Mouse (Mus musculus) lung, postnatal 0 days (tissue): ENCODE data around the gene Dbf4. TPM values are rescaled to one million over a fixed set of nuclear protein-coding genes. Genes with fewer than 3 reads are reported as not detected.

Experiments
- ATAC-seq: fragments of 200-750 bp; cut with Nextera tagmentation; 2 replicates; pipeline ENCODE4 v1.8.0; 2017; ENCODE audit warnings: moderate library complexity
- DNase-seq: peaks from one replicate; pipeline ENCODE4 v3.0.0-alpha.2; 2016; ENCODE audit warnings: low spot score
- H3K27ac ChIP-seq: fragments of 300-500 bp; sonication (generic); 2 replicates; pipeline ENCODE4 v1.5.1; 2014; ENCODE audit warnings: antibody characterized with exemption, mild to moderate bottlenecking, low read length, mixed read lengths
- H3K27me3 ChIP-seq: fragments of 300-500 bp; sonication (generic); replicated peaks from 2 replicates; pipeline ENCODE4 v1.6.1; 2014; ENCODE audit warnings: low read length, mixed read lengths; ENCODE audit not compliant: insufficient read depth
- H3K36me3 ChIP-seq: fragments of 300-500 bp; sonication (generic); 2 replicates; pipeline ENCODE4 v1.6.1; 2014; ENCODE audit warnings: low read length, mixed read lengths; ENCODE audit not compliant: insufficient read depth
- H3K4me1 ChIP-seq: fragments of 300-500 bp; sonication (generic); 2 replicates; pipeline ENCODE4 v1.6.1; 2014; ENCODE audit warnings: antibody characterized with exemption, low read depth, low read length, mixed read lengths; ENCODE audit not compliant: insufficient read depth
- H3K4me2 ChIP-seq: fragments of 300-500 bp; sonication (generic); replicated peaks from 2 replicates; pipeline ENCODE4 v1.6.1; 2014; ENCODE audit warnings: low read depth, mild to moderate bottlenecking, low read length, moderate library complexity, mixed read lengths
- H3K4me3 ChIP-seq: fragments of 300-500 bp; sonication (generic); 2 replicates; pipeline ENCODE4 v1.5.1; 2014; ENCODE audit warnings: low read depth, low read length
- H3K9ac ChIP-seq: fragments of 300-500 bp; sonication (generic); replicated peaks from 2 replicates; pipeline ENCODE4 v1.6.1; 2014; ENCODE audit warnings: low read depth, mild to moderate bottlenecking
- H3K9me3 ChIP-seq: fragments of 300-500 bp; sonication (generic); 2 replicates; pipeline ENCODE4 v1.6.1; 2016; ENCODE audit warnings: low read length, mixed read lengths
- CTCF ChIP-seq: IDR thresholded peaks from 2 replicates; pipeline ENCODE4 v1.5.1; 2016; ENCODE audit warnings: antibody characterized with exemption, mild to moderate bottlenecking
- EP300 ChIP-seq: IDR thresholded peaks from 2 replicates; pipeline ENCODE4 v1.6.1; 2016; ENCODE audit warnings: antibody characterized with exemption, mild to moderate bottlenecking, control low read depth
- WGBS: fragments of 180-500 bp; shearing (Covaris S2); extraction: QIAGEN DNeasy Blood & Tissue Kit; methylation state at CpG from one replicate; pipeline ENCODE4 v1.1.7; 2014; 5-methylcytosine and 5-hydroxymethylcytosine counted together
- polyA plus RNA-seq: library from polyadenylated mRNA; unstranded; fragments of >200 nt; fragmentation: Nextera tagmentation; extraction: Ambion mirVana; gene quantifications from 2 replicates; pipeline ENCODE4 v1.2.1, GENCODE M21; 2015

The Dbf4 gene
- polyA plus RNA-seq, 1 experiment from 2014 or later, result 10.8 TPM

DNA sequence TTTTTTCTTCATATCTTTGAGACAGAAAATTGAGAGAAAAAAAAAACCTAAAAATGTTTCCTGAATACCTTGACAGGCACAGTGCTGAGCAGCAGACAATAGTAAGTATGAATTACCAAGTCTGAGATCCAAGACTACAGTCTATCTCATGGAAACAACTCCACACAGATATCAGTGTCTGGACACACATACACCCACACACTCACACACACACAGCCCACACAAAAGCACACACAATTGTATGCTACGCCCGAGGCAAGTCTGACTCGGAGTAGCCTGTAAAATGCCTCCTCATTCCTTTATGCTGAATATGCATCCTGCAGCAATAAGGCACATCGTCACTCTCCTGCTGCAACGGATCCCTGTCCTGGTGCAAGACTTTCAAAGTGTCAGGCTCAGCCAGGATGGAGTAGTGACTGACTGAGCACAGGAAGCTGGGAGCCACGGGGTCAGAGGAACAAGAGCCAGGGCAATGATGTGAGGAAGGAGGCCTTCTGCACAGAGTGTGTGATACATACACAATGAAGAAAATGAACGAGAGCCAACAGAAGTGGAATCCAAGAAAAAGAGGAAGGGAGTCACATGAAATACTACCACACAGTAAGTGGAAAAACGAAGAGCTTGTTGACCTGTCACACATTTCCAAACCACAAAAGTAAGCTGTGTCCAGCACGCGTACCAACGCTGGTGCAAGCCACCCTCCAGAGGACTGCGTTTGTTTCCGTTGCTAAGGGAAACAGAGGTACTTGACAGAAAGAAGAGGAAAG, 65.4 kb downstream of the Dbf4 start:
- H3K36me3 ChIP-seq, result no peaks in the 10 kb centered on the region
- H3K4me3 ChIP-seq, result no peak overlapping the region
- no peak overlapping the region for H3K9ac ChIP-seq
- H3K4me2 ChIP-seq, result 0 out of 2 replicates have a peak overlapping the region, but pooled peaks have one; percentile 17
- peak; percentile 97 for ATAC-seq
- no peaks in the 10 kb centered on the region for H3K4me1 ChIP-seq
- 21% methylated on average over 13 of the region's 13 CpGs for WGBS
- no peaks in the 10 kb centered on the region for H3K9me3 ChIP-seq
- DNase-seq, result peak; percentile 91
- H3K27ac ChIP-seq, result peak overlapping the region; percentile 47
- TF ChIP-seq CTCF (no peak), EP300 (peak; percentile 56; the same call in 1 of the 2 replicates)
- H3K27me3 ChIP-seq, result no peaks in the 10 kb centered on the region

DNA sequence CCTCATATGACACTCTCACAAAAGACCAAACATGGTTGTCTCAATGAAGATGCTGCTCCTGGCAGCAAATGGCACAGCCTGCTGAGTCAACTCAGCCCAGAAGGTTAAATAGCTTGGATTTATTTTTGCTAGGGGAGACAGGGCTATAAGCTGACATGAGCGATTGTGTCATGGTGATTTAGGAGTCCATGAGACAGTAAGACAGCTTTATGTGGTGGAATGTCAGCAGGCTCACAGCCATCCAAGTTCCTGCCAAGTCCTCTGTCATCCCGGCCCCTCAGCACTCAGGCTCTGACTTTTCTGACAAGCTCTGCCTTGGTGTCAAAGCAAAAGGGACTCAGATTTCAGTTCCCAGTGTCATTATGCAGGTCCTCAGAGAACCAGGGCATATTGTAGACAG, 66.2 kb downstream of the Dbf4 start:
- Histone ChIP-seq H3K36me3 (no peaks in the 10 kb centered on the region), H3K9ac (no peak overlapping the region), H3K27ac (no peak overlapping the region), H3K27me3 (no peaks in the 10 kb centered on the region), H3K4me3 (no peak overlapping the region), H3K4me2 (no peak overlapping the region), H3K4me1 (no peaks in the 10 kb centered on the region), H3K9me3 (no peaks in the 10 kb centered on the region)
- no peak for DNase-seq
- no peak for ATAC-seq
- TF ChIP-seq CTCF (no peak), EP300 (no peak)
- 37% methylated on average over 2 of the region's 2 CpGs for WGBS

DNA sequence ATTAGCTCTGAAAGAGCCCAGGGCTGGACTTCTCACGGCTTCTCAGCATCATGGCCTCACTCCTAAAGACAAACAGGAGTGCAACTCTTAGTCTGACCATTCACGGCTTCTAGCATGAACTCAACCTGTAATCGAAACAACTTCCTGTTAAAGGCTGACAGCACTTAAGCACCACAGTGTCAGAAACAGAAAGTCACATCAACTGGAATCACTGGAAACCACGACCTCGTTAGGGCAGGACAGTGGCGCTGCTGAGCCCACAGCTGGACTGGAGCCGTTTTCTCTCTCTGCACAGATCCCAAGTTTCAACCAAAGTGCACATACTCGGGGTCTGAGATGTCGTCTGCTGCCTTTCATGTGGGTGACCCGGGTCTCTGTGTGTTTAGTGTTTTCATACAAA, 73.0 kb downstream of the Dbf4 start:
- H3K4me3 ChIP-seq, result no peak overlapping the region
- H3K27ac ChIP-seq, result no peak overlapping the region
- no peaks in the 10 kb centered on the region for H3K27me3 ChIP-seq
- 56% methylated on average over 10 of the region's 10 CpGs for WGBS
- DNase-seq, result peak; percentile 14
- H3K4me2 ChIP-seq, result no peak overlapping the region
- H3K9ac ChIP-seq, result no peak overlapping the region
- no peak for ATAC-seq
- no peaks in the 10 kb centered on the region for H3K9me3 ChIP-seq
- H3K36me3 ChIP-seq, result no peaks in the 10 kb centered on the region
- no peaks in the 10 kb centered on the region for H3K4me1 ChIP-seq
- no peak for TF ChIP-seq CTCF

Other genes with a start within 250 kb of the Dbf4 start
- gene Adam22, start 54.6 kb downstream of the Dbf4 start, polyA plus RNA-seq, result 2.6 and 3.0 TPM in 2 replicates
- gene Slc25a40, start 134 bp upstream of the Dbf4 start, polyA plus RNA-seq, result 8.6 and 9.0 TPM in 2 replicates
- 0.52 and 0.58 TPM in 2 replicates for gene Rundc3b, start 200.2 kb upstream of the Dbf4 start, polyA plus RNA-seq
- 3.7 and 4.7 TPM in 2 replicates for gene Abcb1a, start 237.4 kb upstream of the Dbf4 start, polyA plus RNA-seq